Mouse (Mus musculus): ENCODE results near the gene Podxl. TPM values are rescaled to one million over a fixed set of nuclear protein-coding genes. Genes with fewer than 3 reads are reported as not detected.
"Not testable (repeated sequence)": the region's sequence is repeated elsewhere in the genome, so short reads cannot be mapped to it uniquely, and the experiment has no call there.

Gene Podxl
- total RNA-seq, 2 experiments from 2014 or later = 106 to 113 TPM

- DNase-seq = no peak
- intact Hi-C loops (cut with DNase I) = no loop called here
Measured at GRCm38 (mm10) chr6:31571459-31571858, 7.7 kb upstream of the Podxl start.

- intact Hi-C loops (cut with DNase I) = no loop called here
- no peak for DNase-seq
Measured at GRCm38 (mm10) chr6:31568070-31568595, 4.4 kb upstream of the Podxl start.

GRCm38 (mm10) chr6:31567200-31567599, 3.4 kb upstream of the Podxl start:
- DNase-seq = no peak
- intact Hi-C loops (cut with DNase I) = no loop called here

- DNase-seq = peak in 1 of 2 experiments; percentile 35
- intact Hi-C loops (cut with DNase I) = loop anchor here (5.0 kb wide), 1 partner anchor 52 kb away; no protein-coding TSS in a partner anchor
Measured at GRCm38 (mm10) chr6:31564901-31565391, 1.2 kb upstream of the Podxl start.

- DNase-seq = no peak
Measured at GRCm38 (mm10) chr6:31564182-31564531, 376 bp upstream of the Podxl start.

GRCm38 (mm10) chr6:31562371-31563080, 1.3 kb downstream of the Podxl start:
- intact Hi-C loops (cut with DNase I) = loop anchor here (1.0 to 5.0 kb wide), 3 partner anchors 34 to 75 kb away; no protein-coding TSS in a partner anchor
- DNase-seq = peak in 1 of 2 experiments; percentile 32

More at GRCm38 (mm10) chr6:31564182-31564531, 376 bp upstream of the Podxl start:
- intact Hi-C loops (cut with DNase I) = loop anchor here (5.0 kb wide), 1 partner anchor 53 kb away; no protein-coding TSS in a partner anchor

GRCm38 (mm10) chr6:31561948-31562347, 1.8 kb downstream of the Podxl start:
- intact Hi-C loops (cut with DNase I) = loop anchor here (1.0 to 5.0 kb wide), 4 partner anchors 31 to 75 kb away; no protein-coding TSS in a partner anchor

GRCm38 (mm10) chr6:31560138-31560959, 3.4 kb downstream of the Podxl start:
- intact Hi-C loops (cut with DNase I) = loop anchor here (2.0 to 5.0 kb wide), 2 partner anchors 30 to 57 kb away; no protein-coding TSS in a partner anchor
- no peak for DNase-seq

More at GRCm38 (mm10) chr6:31561948-31562347, 1.8 kb downstream of the Podxl start:
- DNase-seq = not testable (repeated sequence)

- intact Hi-C loops (cut with DNase I) = no loop called here
Measured at GRCm38 (mm10) chr6:31556460-31557100, 7.2 kb downstream of the Podxl start.

GRCm38 (mm10) chr6:31550876-31551532, 12.8 kb downstream of the Podxl start:
- intact Hi-C loops (cut with DNase I) = no loop called here
- DNase-seq = peak; percentile 49 to 56

More at GRCm38 (mm10) chr6:31556460-31557100, 7.2 kb downstream of the Podxl start:
- no peak for DNase-seq

GRCm38 (mm10) chr6:31549361-31550051, 14.3 kb downstream of the Podxl start:
- peak; percentile 89 to 91 for DNase-seq
- intact Hi-C loops (cut with DNase I) = loop anchor here (5.0 kb wide), 1 partner anchor 88 kb away; no protein-coding TSS in a partner anchor

GRCm38 (mm10) chr6:31544318-31544717, 19.5 kb downstream of the Podxl start:
- intact Hi-C loops (cut with DNase I) = no loop called here
- DNase-seq = peak; percentile 56 to 59

- intact Hi-C loops (cut with DNase I) = no loop called here
- no peak for DNase-seq
Measured at GRCm38 (mm10) chr6:31540018-31540417, 23.8 kb downstream of the Podxl start.

GRCm38 (mm10) chr6:31538112-31538511, 25.7 kb downstream of the Podxl start:
- no peak for DNase-seq
- intact Hi-C loops (cut with DNase I) = no loop called here

- intact Hi-C loops (cut with DNase I) = no loop called here
- no peak for DNase-seq
Measured at GRCm38 (mm10) chr6:31537193-31537592, 26.6 kb downstream of the Podxl start.

- intact Hi-C loops (cut with DNase I) = no loop called here
- no peak for DNase-seq
Measured at GRCm38 (mm10) chr6:31534705-31535104, 29.1 kb downstream of the Podxl start.

GRCm38 (mm10) chr6:31531880-31532279, 31.9 kb downstream of the Podxl start:
- no peak for DNase-seq
- intact Hi-C loops (cut with DNase I) = loop anchor here (2.0 kb wide), 1 partner anchor 29 kb away; no protein-coding TSS in a partner anchor

GRCm38 (mm10) chr6:31528339-31528738, 35.4 kb downstream of the Podxl start:
- no peak for DNase-seq
- intact Hi-C loops (cut with DNase I) = loop anchor here (1.0 kb wide), 1 partner anchor 111 kb away; no protein-coding TSS in a partner anchor

- intact Hi-C loops (cut with DNase I) = loop anchor here (1.0 kb wide), 1 partner anchor 111 kb away; no protein-coding TSS in a partner anchor
- DNase-seq = peak; percentile 52 to 69
Measured at GRCm38 (mm10) chr6:31527897-31528296, 35.9 kb downstream of the Podxl start.

Data from heart, postnatal 10 days (tissue).